Mouse (Mus musculus) Patski (cell line): ENCODE results near the gene Klf13. TPM values are rescaled to one million over a fixed set of nuclear protein-coding genes. Genes with fewer than 3 reads are reported as not detected.

Source experiments
- ATAC-seq: fragments of 100-300 bp; one replicate; pipeline ENCODE4 v1.8.0; 2021
- CTCF ChIA-PET: fragments of 350-600 bp; sonication (Branson Sonifier 250); formaldehyde crosslinking; loops from one replicate; lab custom pipeline; 2022; ENCODE audit warnings: inconsistent platforms; lab: Charles Lee
- POLR2A ChIA-PET: fragments of 350-600 bp; sonication (Branson Sonifier 250); formaldehyde crosslinking; loops from one replicate; lab custom pipeline; 2022; ENCODE audit warnings: antibody characterized with exemption, inconsistent platforms; lab: Charles Lee
- DNase-seq: peaks from one replicate; pipeline ENCODE4 v3.0.0-alpha.2; 2011; ENCODE audit warnings: low read depth, low spot score
- H3K27me3 ChIP-seq: fragments of 371-371 bp; one replicate; pipeline ENCODE4 v1.5.1; 2021
- CTCF ChIP-seq: fragments of 100-300 bp; IDR thresholded peaks from one replicate; pipeline ENCODE4 v1.5.1; 2021
- in situ Hi-C: fragments of 300-500 bp; cut with MboI; formaldehyde crosslinking; loops from 3 replicates; pipeline ENCODE4 v1.11.1; 2018; ENCODE audit warnings: low pct_unique_long_range_greater_than_20kb, mixed read lengths
- polyA plus RNA-seq: library from polyadenylated mRNA; unstranded; gene quantifications from one replicate; pipeline ENCODE4 v1.2.3, GENCODE M21; 2021

The Klf13 gene
- polyA plus RNA-seq, 1 experiment from 2014 or later = 20.0 TPM

DNA sequence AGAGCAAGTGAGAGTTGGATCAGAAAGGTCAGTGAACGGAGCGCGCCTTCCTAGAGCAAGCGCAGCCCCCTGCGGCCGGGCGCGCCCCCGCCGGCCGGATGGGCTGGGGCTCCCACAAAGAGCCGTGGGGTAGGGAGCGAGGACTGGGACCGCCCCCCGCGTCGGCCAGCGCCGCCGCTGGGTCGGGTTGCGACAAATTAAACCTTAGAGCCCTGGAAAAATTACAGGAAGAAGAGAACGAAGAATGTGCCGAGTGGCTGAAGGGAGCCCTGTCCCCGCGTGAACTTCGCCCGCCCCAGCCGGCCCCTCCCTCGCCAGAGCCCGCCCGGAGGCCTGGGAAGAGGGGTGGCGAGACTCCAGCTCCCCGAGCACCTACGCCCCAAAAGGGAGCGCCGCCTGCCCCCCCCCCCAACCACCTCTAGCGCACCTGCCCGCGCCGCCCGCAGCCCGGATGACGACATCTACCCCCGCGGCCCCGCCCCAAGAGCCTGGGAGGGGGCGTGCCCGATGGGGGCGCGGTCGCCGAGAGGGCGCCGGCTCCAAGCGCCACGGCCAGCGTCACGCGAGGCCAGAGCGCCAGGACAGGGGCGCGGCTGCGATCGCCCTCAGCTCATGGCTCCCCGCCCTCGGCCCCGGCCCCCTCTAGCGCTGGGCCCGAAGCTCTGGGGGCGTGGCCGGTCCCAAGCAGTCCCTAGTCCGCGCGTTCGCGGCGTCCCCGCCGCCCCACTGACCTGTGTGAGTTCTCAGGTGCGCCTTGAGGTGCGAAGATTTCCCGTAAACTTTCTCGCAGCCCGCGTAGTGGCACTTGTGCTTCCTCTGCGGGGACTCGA lies 1.3 kb downstream of the Klf13 start:
- ChIA-PET POLR2A (interaction anchor here (0.6 to 1.4 kb wide), 7 partner anchors 14 to 132 kb away, joined by 3 to 6 read pairs (median 4); no protein-coding TSS in a partner anchor), CTCF (interaction anchor here (1.2 kb wide), 2 partner anchors 12 to 19 kb away, joined by 4 read pairs; no protein-coding TSS in a partner anchor)
- no peaks in the 10 kb centered on the region for H3K27me3 ChIP-seq
- DNase-seq (no peak), ATAC-seq (peak; percentile 54)
- in situ Hi-C loops = no loop called here
- no peak for TF ChIP-seq CTCF

DNA sequence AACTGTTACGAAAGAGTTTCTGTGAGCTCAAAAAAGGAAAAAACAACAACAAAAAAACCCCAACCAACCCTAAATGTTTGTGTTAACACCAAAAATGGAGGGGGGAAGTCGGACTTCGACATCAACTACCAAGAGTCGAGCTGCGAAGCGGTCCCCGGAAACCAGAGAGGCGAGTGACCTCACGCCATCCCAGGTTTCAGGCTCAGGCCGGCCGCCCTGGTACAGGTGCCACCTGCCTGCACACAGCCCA lies 1.8 kb downstream of the Klf13 start:
- no peak for TF ChIP-seq CTCF
- ChIA-PET POLR2A (interaction anchor here (0.7 to 1.4 kb wide), 5 partner anchors 13 to 83 kb away, joined by 3 to 6 read pairs (median 4); no protein-coding TSS in a partner anchor), CTCF (interaction anchor here (1.0 to 1.2 kb wide), 4 partner anchors 12 to 81 kb away, joined by 3 to 4 read pairs (median 4); no protein-coding TSS in a partner anchor)
- DNase-seq (no peak), ATAC-seq (no peak)
- H3K27me3 ChIP-seq = no peaks in the 10 kb centered on the region
- in situ Hi-C loops = no loop called here

DNA sequence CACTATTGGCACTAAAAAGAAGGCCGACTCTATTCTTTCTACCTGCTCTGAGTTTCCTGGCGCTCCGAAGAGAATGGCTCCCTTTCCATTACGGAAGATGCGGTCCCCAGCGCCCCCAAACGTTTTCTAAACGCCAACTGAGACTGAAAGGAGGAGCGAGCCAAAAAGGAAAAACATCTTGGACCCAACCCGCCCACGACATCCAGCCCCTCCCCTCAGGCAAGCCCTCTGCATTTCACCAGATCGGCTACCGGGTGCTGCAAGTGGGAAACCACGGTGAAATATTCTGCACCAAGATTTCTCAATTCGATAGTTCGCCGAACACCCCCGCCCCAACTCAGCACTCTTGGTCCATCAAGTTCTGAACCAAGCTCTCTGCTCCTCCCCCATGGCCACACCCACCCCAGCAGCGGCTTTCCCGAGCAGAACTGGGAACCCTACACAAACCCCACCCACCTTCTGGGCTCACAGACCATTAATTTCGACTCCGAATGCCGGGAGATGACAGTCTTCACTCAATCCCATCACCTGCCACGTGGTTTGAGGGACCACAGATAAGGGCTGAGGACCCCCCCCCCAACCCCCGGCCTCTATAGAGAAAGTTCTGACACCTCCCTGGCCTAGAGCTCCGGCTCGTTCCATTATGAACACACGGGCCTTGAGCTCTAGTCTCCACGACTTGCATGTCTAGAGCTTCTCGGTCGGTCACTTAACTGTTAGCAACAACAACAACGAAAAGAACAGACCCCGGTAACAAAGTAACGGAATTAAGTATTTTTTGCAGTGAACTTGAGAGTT lies 2.3 kb downstream of the Klf13 start:
- CTCF ChIA-PET = interaction anchor here (1.0 to 1.2 kb wide), 4 partner anchors 11 to 81 kb away, joined by 3 to 4 read pairs (median 4); no protein-coding TSS in a partner anchor
- in situ Hi-C loops = no loop called here
- DNase-seq = no peak
- H3K27me3 ChIP-seq = no peaks in the 10 kb centered on the region
- ATAC-seq = no peak
- POLR2A ChIA-PET = interaction anchor here (0.7 to 1.4 kb wide), 5 partner anchors 13 to 83 kb away, joined by 3 to 6 read pairs (median 4); no protein-coding TSS in a partner anchor
- no peak for TF ChIP-seq CTCF

DNA sequence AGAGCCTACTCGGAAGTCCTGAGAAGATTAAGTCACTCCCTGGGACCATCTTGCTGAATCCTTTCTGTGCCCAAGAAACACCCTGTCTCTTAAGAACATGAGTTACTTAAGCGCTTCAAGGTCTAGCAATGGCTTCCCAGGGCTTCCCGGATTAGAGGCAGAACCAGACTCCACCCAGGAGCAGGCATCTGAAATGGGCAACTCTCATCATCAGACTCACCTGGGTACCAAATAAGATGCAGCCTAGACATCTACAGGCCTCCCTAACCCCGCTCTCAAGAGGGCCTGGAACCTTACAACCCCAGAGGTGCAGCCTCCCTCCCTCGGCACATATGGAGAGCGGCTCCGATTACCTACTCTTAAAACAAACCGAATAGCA lies 2.9 kb downstream of the Klf13 start:
- POLR2A ChIA-PET = interaction anchor here (1.0 to 1.1 kb wide), 2 partner anchors 11 to 51 kb away, joined by 3 to 4 read pairs; no protein-coding TSS in a partner anchor
- no peaks in the 10 kb centered on the region for H3K27me3 ChIP-seq
- ATAC-seq = no peak
- in situ Hi-C loops = no loop called here
- no peak for TF ChIP-seq CTCF
- CTCF ChIA-PET = interaction anchor here (0.7 to 1.2 kb wide), 5 partner anchors 18 to 80 kb away, joined by 3 to 4 read pairs (median 3); no protein-coding TSS in a partner anchor
- DNase-seq = no peak

- DNase-seq (no peak), ATAC-seq (no peak)
- no peak for TF ChIP-seq CTCF
- in situ Hi-C loops = no loop called here
- ChIA-PET POLR2A (no interaction called here), CTCF (interaction anchor here (1.2 kb wide), 2 partner anchors 39 to 79 kb away, joined by 3 read pairs; no protein-coding TSS in a partner anchor)
- no peaks in the 10 kb centered on the region for H3K27me3 ChIP-seq
Observed at GRCm38 (mm10) chr7:63934530-63934929, 4.2 kb downstream of the Klf13 start.

DNA sequence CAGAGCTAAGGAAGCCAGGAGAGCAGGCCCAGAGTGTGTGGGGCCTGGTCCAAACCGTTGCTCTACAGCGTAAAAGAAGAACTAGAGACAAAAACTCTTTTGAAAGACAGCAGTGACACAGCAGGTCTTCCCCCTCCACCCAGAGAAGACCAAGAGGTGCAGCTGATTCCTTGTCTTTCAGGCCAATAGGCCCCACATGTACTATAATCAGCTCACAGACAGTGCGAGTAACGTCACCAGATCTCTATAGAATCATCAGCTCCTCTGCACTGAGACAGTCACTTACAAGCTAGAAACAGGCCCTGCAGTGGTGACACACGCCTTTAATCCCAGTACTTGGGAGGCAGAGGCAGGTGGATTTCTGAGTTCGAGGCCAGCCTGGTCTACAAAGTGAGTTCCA lies 4.8 kb downstream of the Klf13 start:
- no peaks in the 10 kb centered on the region for H3K27me3 ChIP-seq
- ATAC-seq (no peak), DNase-seq (no peak)
- ChIA-PET POLR2A (no interaction called here), CTCF (interaction anchor here (1.2 kb wide), 1 partner anchor 39 kb away, joined by 3 read pairs; no protein-coding TSS in a partner anchor)
- TF ChIP-seq CTCF = no peak
- in situ Hi-C loops = no loop called here

- POLR2A ChIA-PET = no interaction called here
- DNase-seq (no peak), ATAC-seq (no peak)
- TF ChIP-seq CTCF = no peak
- CTCF ChIA-PET = no interaction called here
- in situ Hi-C loops = no loop called here
- no peaks in the 10 kb centered on the region for H3K27me3 ChIP-seq
Observed at GRCm38 (mm10) chr7:63932461-63932860, 6.3 kb downstream of the Klf13 start.

DNA sequence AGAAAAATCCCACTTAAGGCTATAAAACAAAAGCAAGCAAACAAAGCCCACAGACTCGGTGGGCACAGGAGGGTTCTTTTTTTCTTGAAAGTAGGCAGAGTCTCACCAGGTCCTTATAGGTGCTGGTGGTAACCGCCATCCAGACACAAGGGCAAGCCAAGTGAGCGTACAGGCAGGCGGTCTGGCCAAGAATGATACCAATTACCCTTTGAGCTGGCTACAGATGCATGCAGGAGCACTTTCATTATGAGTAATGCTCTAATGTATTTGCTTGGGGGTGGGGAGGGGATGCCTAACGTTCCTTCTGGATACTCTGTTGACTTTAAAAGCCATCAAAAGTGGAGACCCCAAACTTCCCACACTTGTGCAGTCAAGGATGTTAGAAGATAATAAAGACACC lies 7.9 kb downstream of the Klf13 start:
- TF ChIP-seq CTCF = no peak
- in situ Hi-C loops = no loop called here
- ChIA-PET CTCF (no interaction called here), POLR2A (interaction anchor here (1.5 kb wide), 1 partner anchor 69 kb away, joined by 4 read pairs; no protein-coding TSS in a partner anchor)
- ATAC-seq (peak; percentile 29), DNase-seq (no peak)
- H3K27me3 ChIP-seq = no peaks in the 10 kb centered on the region

GRCm38 (mm10) chr7:63930132-63930531 lies 8.6 kb downstream of the Klf13 start:
- no peak for ATAC-seq
- DNase-seq = no peak
- H3K27me3 ChIP-seq = no peaks in the 10 kb centered on the region
- POLR2A ChIA-PET = interaction anchor here (1.5 kb wide), 1 partner anchor 69 kb away, joined by 4 read pairs; no protein-coding TSS in a partner anchor
- TF ChIP-seq CTCF = no peak
- CTCF ChIA-PET = interaction anchor here (1.7 kb wide), 1 partner anchor 15 kb away, joined by 3 read pairs; no protein-coding TSS in a partner anchor
- in situ Hi-C loops = no loop called here

DNA sequence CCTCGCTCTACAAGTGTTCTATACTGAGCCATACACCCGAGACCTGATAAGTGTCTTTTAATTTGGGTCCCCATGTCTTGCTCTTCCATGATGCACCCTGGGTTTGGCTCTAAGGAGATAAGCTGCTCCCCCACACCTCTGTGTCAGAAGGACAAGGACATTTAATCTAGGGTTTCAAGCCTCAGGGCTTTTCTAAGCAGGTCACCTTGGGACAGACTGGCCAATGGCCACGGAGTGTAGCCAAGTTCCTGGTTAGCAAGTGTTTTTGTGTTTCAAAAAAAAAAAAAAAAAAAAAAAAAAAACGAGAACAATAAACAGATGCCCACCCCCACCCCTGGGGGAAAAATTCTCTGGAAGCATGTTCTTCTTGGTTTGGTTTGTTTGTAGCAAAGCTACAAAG lies 9.6 kb downstream of the Klf13 start:
- ChIA-PET CTCF (interaction anchor here (1.7 kb wide), 1 partner anchor 14 kb away, joined by 3 read pairs; no protein-coding TSS in a partner anchor), POLR2A (interaction anchor here (0.7 kb wide), 1 partner anchor 33 kb away, joined by 3 read pairs; no protein-coding TSS in a partner anchor)
- in situ Hi-C loops = loop anchor here (5.0 kb wide), 1 partner anchor 72 kb away; no protein-coding TSS in a partner anchor
- ATAC-seq (no peak), DNase-seq (no peak)
- no peak for TF ChIP-seq CTCF
- no peaks in the 10 kb centered on the region for H3K27me3 ChIP-seq
